In genomic region chr19:51355701-51356100, GRCm38 (mm10) we compare ENCODE assay signal across 25 mouse cellular contexts.
"Had no signal": no experiment of that assay in that cellular context is flagged by ENCODE, and none has a peak within 500 bp of the region (broad histone marks: within the 10 kb centered on the region; RNA-seq: fewer than 3 reads in every experiment).

No protein-coding gene starts in this region.

- H3K36me3 ChIP-seq: heart, embryonic 13.5 days; heart, embryonic 15.5 days; hindbrain, embryonic 12.5 days; kidney, embryonic 15.5 days; limb, embryonic 13.5 days; limb, embryonic 15.5 days had no signal

- H3K4me3 ChIP-seq: heart, adult 2 months; heart, embryonic 13.5 days; heart, embryonic 15.5 days; hindbrain, embryonic 12.5 days; kidney, embryonic 15.5 days; limb, embryonic 13.5 days; limb, embryonic 15.5 days had no signal

- H3K4me2 ChIP-seq: heart, embryonic 11.5 days; heart, embryonic 13.5 days; heart, embryonic 15.5 days; hindbrain, embryonic 12.5 days; hindbrain, embryonic 14.5 days; kidney, embryonic 15.5 days; limb, embryonic 13.5 days; limb, embryonic 15.5 days had no signal

- H3K9me3 ChIP-seq: heart, embryonic 13.5 days; heart, embryonic 15.5 days; hindbrain, embryonic 12.5 days; kidney, embryonic 15.5 days; limb, embryonic 13.5 days; limb, embryonic 15.5 days had no signal

- H3K4me1 ChIP-seq: heart, embryonic 13.5 days; heart, embryonic 15.5 days; hindbrain, embryonic 12.5 days; kidney, embryonic 15.5 days; limb, embryonic 13.5 days; limb, embryonic 15.5 days had no signal

- ATAC-seq: hindbrain, embryonic 16.5 days; intestine, embryonic 16.5 days had no signal

- H3K27ac ChIP-seq: heart, adult 2 months; heart, embryonic 13.5 days; heart, embryonic 15.5 days; hindbrain, embryonic 12.5 days; hindbrain, embryonic 14.5 days; kidney, embryonic 15.5 days; kidney, postnatal 0 days; limb, embryonic 13.5 days; limb, embryonic 15.5 days had no signal

- DNase-seq: gastrocnemius, postnatal 14 days; gastrocnemius, postnatal 36 days; heart, adult 11 months; heart, adult 2 months; heart, postnatal 14 days; heart, postnatal 36 days; kidney, adult 11 months; kidney, adult 2 months; kidney, adult 9 months; kidney, postnatal 14 days; kidney, postnatal 36 days; layer of hippocampus, adult 9-11 months; layer of hippocampus, postnatal 36 days; left cerebral cortex, postnatal 4 days had no signal

- H3K9ac ChIP-seq: heart, embryonic 13.5 days; heart, embryonic 15.5 days; hindbrain, embryonic 12.5 days; hindbrain, embryonic 14.5 days; kidney, embryonic 15.5 days; limb, embryonic 13.5 days; limb, embryonic 15.5 days had no signal

- H3K27me3 ChIP-seq: heart, embryonic 13.5 days; heart, embryonic 15.5 days; hindbrain, embryonic 12.5 days; kidney, embryonic 15.5 days; limb, embryonic 13.5 days; limb, embryonic 15.5 days had no signal
